Mouse (Mus musculus): ENCODE results near the gene Tmem131. TPM values are rescaled to one million over a fixed set of nuclear protein-coding genes. Genes with fewer than 3 reads are reported as not detected.

The Tmem131 gene
- 13.4 and 13.8 TPM in 2 replicates for polyA plus RNA-seq (2016; fragmentation: Nextera tagmentation; extraction: Ambion mirVana)

GRCm38 (mm10) chr1:36943653-36944052 is at the start of gene Tmem131:
TSS of gene Tmem131 (minus strand) at chr1:36943666.
- 80% methylated on average over 5 of the region's 5 CpGs for WGBS

GRCm38 (mm10) chr1:36988561-36988960 is 45.1 kb upstream of the Tmem131 start:
- Histone ChIP-seq H3K9me3 (replicated peaks) (no peaks in the 10 kb centered on the region), H3K4me3 (no peak overlapping the region), H3K27me3 (ENCODE audit: low read depth, poor library complexity, severe bottlenecking) (peaks cover 11% of the 10 kb centered on the region; the same call in 1 of the 2 replicates), H3K27ac (no peak overlapping the region), H3K4me1 (peaks cover 10% of the 10 kb centered on the region; the same call in 1 of the 2 replicates), H3K36me3 (no peaks in the 10 kb centered on the region)
- 84% methylated on average over 6 of the region's 6 CpGs for WGBS
- DNase-seq (ENCODE audit: low spot score): no peak

More at GRCm38 (mm10) chr1:36943653-36944052, at the start of gene Tmem131:
- H3K36me3 ChIP-seq: no peaks in the 10 kb centered on the region
- no peaks in the 10 kb centered on the region for H3K27me3 ChIP-seq (ENCODE audit: low read depth, poor library complexity, severe bottlenecking)
- no peak for DNase-seq (ENCODE audit: low spot score)
- peaks cover 7% of the 10 kb centered on the region; the same call in 1 of the 2 replicates for H3K4me1 ChIP-seq
- no peak within 1 kb of the TSS for H3K27ac ChIP-seq
- no peaks in the 10 kb centered on the region for H3K9me3 ChIP-seq (replicated peaks)
- no peak within 1 kb of the TSS for H3K4me3 ChIP-seq

GRCm38 (mm10) chr1:36988161-36988560 is 44.7 kb upstream of the Tmem131 start:
- Histone ChIP-seq H3K4me3 (no peak overlapping the region), H3K36me3 (no peaks in the 10 kb centered on the region), H3K27me3 (ENCODE audit: low read depth, poor library complexity, severe bottlenecking) (peaks cover 11% of the 10 kb centered on the region; the same call in 1 of the 2 replicates), H3K9me3 (replicated peaks) (no peaks in the 10 kb centered on the region), H3K4me1 (peaks cover 11% of the 10 kb centered on the region; the same call in 1 of the 2 replicates), H3K27ac (no peak overlapping the region)
- no peak for DNase-seq (ENCODE audit: low spot score)
- 91% methylated on average over 6 of the region's 6 CpGs for WGBS

DNA sequence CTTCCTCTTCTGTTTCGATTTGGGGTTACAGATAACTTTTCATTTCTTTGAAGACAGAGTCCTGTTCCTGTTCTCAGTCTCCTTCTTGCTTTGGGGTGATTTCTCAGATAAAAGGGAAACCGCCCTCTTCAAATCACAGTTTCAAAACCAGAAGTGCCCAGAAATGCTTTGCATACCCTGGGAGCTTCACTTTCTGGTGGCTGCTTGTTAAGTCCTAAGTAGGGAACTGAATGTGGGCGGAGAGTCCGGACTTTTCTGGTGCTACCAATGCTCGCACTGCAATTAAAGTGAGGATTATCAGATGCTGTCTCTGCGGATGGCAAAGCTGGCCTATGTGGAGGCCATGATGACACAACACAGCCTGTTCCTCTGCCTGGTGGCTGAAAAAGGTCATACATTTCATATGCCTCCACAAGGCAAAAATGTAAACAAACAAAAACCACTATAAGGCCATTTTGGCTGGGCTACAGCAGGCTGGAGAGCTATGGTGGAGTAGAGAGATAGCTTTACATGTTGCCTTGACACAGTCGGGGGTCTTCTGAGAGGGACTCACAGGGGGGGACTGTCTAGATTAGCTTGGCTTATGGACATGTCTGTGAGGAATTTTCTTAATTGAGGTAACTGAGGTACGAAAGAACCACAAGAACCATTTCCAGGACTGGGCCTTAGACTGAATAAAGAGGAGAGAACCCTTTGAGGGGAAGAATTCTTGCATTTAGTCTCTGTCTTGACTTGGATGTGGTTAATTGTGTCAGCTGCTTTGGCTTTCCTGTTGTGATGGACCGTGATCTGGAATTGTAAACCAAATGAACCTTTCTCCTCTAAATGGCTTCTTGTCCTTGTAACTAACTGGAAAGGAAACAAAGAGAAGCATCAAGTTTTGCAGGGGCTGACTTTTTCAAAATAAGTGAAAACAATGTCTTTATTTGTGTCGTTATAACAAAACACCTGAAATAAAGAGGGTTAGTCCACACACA is 44.0 kb upstream of the Tmem131 start:
- 83% methylated on average over 10 of the region's 10 CpGs for WGBS

DNA sequence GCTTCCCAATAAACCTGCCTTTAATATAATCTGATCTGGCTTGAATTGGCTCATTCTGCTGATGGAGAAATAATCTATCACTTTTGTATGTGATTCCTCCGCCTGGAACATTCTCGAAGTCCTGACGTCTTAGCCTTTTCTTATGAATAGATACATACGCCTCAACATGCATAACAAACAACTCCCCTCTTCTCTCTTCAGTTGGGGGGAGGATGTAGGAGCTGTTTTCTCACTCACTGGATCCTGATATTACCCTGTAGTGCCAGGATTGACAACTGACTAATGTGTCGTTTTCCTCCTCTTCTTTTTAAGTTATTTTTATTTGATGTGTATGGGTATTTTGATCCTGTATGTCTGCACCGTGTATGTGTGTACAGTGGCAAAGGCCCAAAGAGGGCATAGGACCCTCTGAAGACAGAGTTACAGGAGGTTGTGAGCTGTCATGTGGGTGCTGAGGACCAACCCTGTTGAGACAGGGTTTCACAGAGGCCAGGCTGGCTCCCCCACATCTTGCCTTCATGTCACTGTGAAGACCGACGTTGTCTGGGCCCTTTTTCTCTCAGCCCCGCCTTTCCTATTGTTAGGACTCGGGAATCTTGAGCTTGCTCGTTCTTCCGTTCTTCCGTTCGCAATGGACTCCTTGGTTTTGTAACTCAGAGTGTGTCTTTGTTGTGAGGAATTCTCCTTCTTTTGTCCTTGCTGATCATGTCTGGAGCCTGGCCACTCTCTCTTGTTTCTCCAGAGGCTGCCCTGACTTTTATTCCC is 43.1 kb upstream of the Tmem131 start:
- H3K27ac ChIP-seq: no peak overlapping the region
- H3K4me1 ChIP-seq: peaks cover 11% of the 10 kb centered on the region; the same call in 1 of the 2 replicates
- 76% methylated on average over 14 of the region's 14 CpGs for WGBS

More for the DNA sequence above, 44.0 kb upstream of the Tmem131 start:
- H3K4me3 ChIP-seq: no peak overlapping the region
- peaks cover 11% of the 10 kb centered on the region; the same call in 1 of the 2 replicates for H3K4me1 ChIP-seq
- no peaks in the 10 kb centered on the region for H3K9me3 ChIP-seq (replicated peaks)
- no peaks in the 10 kb centered on the region for H3K36me3 ChIP-seq
- DNase-seq (ENCODE audit: low spot score): no peak
- H3K27ac ChIP-seq: no peak overlapping the region
- H3K27me3 ChIP-seq (ENCODE audit: low read depth, poor library complexity, severe bottlenecking): peaks cover 11% of the 10 kb centered on the region; the same call in 1 of the 2 replicates

GRCm38 (mm10) chr1:36985896-36986295 is 42.4 kb upstream of the Tmem131 start:
- Histone ChIP-seq H3K27ac (no peak overlapping the region), H3K4me1 (peaks cover 11% of the 10 kb centered on the region; the same call in 1 of the 2 replicates), H3K9me3 (replicated peaks) (no peaks in the 10 kb centered on the region), H3K27me3 (ENCODE audit: low read depth, poor library complexity, severe bottlenecking) (peaks cover 11% of the 10 kb centered on the region; the same call in 1 of the 2 replicates), H3K4me3 (no peak overlapping the region), H3K36me3 (no peaks in the 10 kb centered on the region)
- DNase-seq (ENCODE audit: low spot score): no peak
- WGBS: 58% methylated on average over 6 of the region's 6 CpGs

More for the DNA sequence above, 43.1 kb upstream of the Tmem131 start:
- no peak for DNase-seq (ENCODE audit: low spot score)
- H3K36me3 ChIP-seq: no peaks in the 10 kb centered on the region
- H3K4me3 ChIP-seq: no peak overlapping the region
- H3K9me3 ChIP-seq (replicated peaks): no peaks in the 10 kb centered on the region
- H3K27me3 ChIP-seq (ENCODE audit: low read depth, poor library complexity, severe bottlenecking): peaks cover 11% of the 10 kb centered on the region; the same call in 1 of the 2 replicates

- 28% methylated on average over 6 of the region's 6 CpGs for WGBS
- DNase-seq (ENCODE audit: low spot score): no peak
- H3K27me3 ChIP-seq (ENCODE audit: low read depth, poor library complexity, severe bottlenecking): peaks cover 11% of the 10 kb centered on the region; the same call in 1 of the 2 replicates
- no peaks in the 10 kb centered on the region for H3K9me3 ChIP-seq (replicated peaks)
- no peak overlapping the region for H3K27ac ChIP-seq
- H3K4me3 ChIP-seq: no peak overlapping the region
- H3K36me3 ChIP-seq: no peaks in the 10 kb centered on the region
- H3K4me1 ChIP-seq: peaks cover 11% of the 10 kb centered on the region; the same call in 1 of the 2 replicates
Observed at GRCm38 (mm10) chr1:36984406-36984805, 40.9 kb upstream of the Tmem131 start.

- Histone ChIP-seq H3K27me3 (ENCODE audit: low read depth, poor library complexity, severe bottlenecking) (peaks cover 11% of the 10 kb centered on the region; the same call in 1 of the 2 replicates), H3K4me3 (no peak overlapping the region), H3K36me3 (no peaks in the 10 kb centered on the region), H3K9me3 (replicated peaks) (no peaks in the 10 kb centered on the region), H3K27ac (no peak overlapping the region), H3K4me1 (peaks cover 11% of the 10 kb centered on the region; the same call in 1 of the 2 replicates)
- WGBS: 26% methylated on average over 4 of the region's 4 CpGs
- DNase-seq (ENCODE audit: low spot score): no peak
Observed at GRCm38 (mm10) chr1:36983754-36984153, 40.3 kb upstream of the Tmem131 start.

DNA sequence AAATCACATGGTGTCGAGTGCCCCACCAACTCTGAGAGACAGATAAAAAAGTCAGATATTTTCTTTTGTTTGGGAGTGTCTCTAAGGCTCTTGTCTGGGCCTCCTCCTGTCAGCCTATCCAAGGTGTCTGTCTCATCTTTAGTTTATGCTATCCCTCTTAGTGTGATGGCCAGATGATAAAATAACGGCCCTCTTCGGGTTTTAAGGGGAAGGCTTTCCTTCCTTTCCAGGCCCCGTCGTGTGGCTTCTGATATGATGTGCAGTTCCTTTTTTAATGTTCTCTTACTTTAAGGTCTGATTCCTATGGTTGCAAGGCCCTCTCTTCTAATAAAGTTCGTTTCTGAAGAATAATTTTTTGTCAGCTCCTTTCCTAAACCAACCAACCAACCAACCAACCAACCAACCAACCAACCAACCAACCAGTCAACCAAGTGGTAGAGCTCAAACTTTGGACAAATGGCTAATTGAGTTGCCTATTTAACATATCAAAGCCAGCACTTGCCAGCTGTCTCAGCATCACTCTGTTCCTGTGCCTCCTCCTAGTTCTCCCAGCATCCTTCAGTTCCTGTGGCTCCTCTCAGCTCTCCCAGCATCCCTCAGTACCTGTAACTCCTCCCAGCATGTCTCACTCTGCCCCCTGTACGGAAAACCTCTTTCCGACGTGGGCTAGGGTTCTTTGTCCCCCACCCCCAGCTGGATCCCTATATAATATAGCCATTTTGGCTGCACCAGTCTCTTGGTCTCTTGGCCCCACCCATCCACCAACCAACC is 38.9 kb upstream of the Tmem131 start:
- H3K36me3 ChIP-seq: no peaks in the 10 kb centered on the region
- no peak overlapping the region for H3K27ac ChIP-seq
- DNase-seq (ENCODE audit: low spot score): no peak
- 88% methylated on average over 9 of the region's 9 CpGs for WGBS
- peaks cover 11% of the 10 kb centered on the region; the same call in 1 of the 2 replicates for H3K4me1 ChIP-seq
- no peak overlapping the region for H3K4me3 ChIP-seq
- H3K9me3 ChIP-seq (replicated peaks): no peaks in the 10 kb centered on the region
- peaks cover 11% of the 10 kb centered on the region; the same call in 1 of the 2 replicates for H3K27me3 ChIP-seq (ENCODE audit: low read depth, poor library complexity, severe bottlenecking)

GRCm38 (mm10) chr1:36976770-36977169 is 33.3 kb upstream of the Tmem131 start:
- no peak overlapping the region for H3K27ac ChIP-seq
- no peaks in the 10 kb centered on the region for H3K4me1 ChIP-seq
- WGBS: 93% methylated on average over 4 of the region's 4 CpGs
- H3K9me3 ChIP-seq (replicated peaks): no peaks in the 10 kb centered on the region
- no peak overlapping the region for H3K4me3 ChIP-seq
- no peaks in the 10 kb centered on the region for H3K27me3 ChIP-seq (ENCODE audit: low read depth, poor library complexity, severe bottlenecking)
- DNase-seq (ENCODE audit: low spot score): no peak
- H3K36me3 ChIP-seq: no peaks in the 10 kb centered on the region

DNA sequence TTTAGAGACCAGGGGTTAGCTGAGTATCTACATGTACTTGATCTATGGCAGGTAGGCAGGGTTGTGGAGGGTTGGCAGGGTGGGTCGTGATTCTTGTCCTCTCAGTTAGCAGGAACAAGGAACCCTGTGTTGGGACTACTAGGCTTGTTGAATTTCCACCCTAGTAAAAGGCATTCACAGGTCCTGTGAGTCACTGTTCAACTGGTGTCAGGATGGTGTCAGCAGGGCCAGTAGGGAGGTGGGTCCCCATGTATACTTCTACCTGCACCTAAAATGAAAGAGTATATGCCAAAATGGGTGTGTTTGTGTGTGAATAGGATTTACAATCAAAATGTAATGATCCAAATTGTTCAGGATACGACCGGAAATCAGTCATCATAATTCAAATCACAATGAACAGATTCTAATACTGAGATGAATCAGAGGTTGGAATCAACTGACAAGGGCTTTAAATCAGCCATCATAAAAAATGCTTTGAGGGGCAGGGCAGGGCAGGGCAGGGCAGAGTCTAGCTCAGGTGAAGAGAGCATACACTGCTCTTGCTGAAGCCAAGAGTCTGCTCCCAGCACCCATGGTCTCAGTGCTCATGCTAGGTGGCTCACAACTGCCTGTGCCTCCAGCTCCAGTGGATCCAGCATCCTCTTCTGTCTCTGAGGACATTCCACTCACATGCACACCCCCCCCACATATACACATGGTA is 27.6 kb upstream of the Tmem131 start:
- no peak for DNase-seq (ENCODE audit: low spot score)
- no peak overlapping the region for H3K27ac ChIP-seq
- no peaks in the 10 kb centered on the region for H3K4me1 ChIP-seq
- H3K4me3 ChIP-seq: no peak overlapping the region
- H3K9me3 ChIP-seq (replicated peaks): no peaks in the 10 kb centered on the region
- no peaks in the 10 kb centered on the region for H3K27me3 ChIP-seq (ENCODE audit: low read depth, poor library complexity, severe bottlenecking)
- no peaks in the 10 kb centered on the region for H3K36me3 ChIP-seq
- WGBS: 91% methylated on average over 3 of the region's 3 CpGs
